Mouse (Mus musculus) midbrain, postnatal 0 days (tissue): ENCODE measurements around the gene Kcnj2. TPM values are rescaled to one million over a fixed set of nuclear protein-coding genes. Genes with fewer than 3 reads are reported as not detected.

Experiments used
- ATAC-seq: fragments of 200-750 bp; cut with Nextera tagmentation; 2 replicates; pipeline ENCODE4 v1.8.0; 2017; ENCODE audit warnings: moderate number of reproducible peaks, mild to moderate bottlenecking, moderate TSS enrichment, moderate library complexity; ENCODE audit not compliant: low FRiP score
- DNase-seq: peaks from one replicate; pipeline ENCODE4 v3.0.0-alpha.2; 2015; ENCODE audit warnings: low spot score
- H3K27ac ChIP-seq: fragments of 300-500 bp; sonication (generic); 2 replicates; pipeline ENCODE4 v1.5.1; 2014; ENCODE audit warnings: low read depth, mild to moderate bottlenecking, low read length, mixed read lengths
- H3K27me3 ChIP-seq: fragments of 300-500 bp; sonication (generic); 2 replicates; pipeline ENCODE4 v1.6.1; 2014; ENCODE audit warnings: low read length, control low read depth, mixed read lengths; ENCODE audit not compliant: insufficient read depth
- H3K36me3 ChIP-seq: fragments of 300-500 bp; sonication (generic); 2 replicates; pipeline ENCODE4 v1.6.1; 2014; ENCODE audit warnings: low read length, control low read depth, mixed read lengths; ENCODE audit not compliant: insufficient read depth
- H3K4me1 ChIP-seq: fragments of 300-500 bp; sonication (generic); 2 replicates; pipeline ENCODE4 v1.6.1; 2014; ENCODE audit warnings: mild to moderate bottlenecking, control low read depth, antibody characterized with exemption, low read length, mixed read lengths; ENCODE audit not compliant: insufficient read depth
- H3K4me2 ChIP-seq: fragments of 300-500 bp; sonication (generic); 2 replicates; pipeline ENCODE4 v1.6.1; 2014; ENCODE audit warnings: low read depth, mild to moderate bottlenecking, low read length, mixed read lengths; ENCODE audit not compliant: poor library complexity, severe bottlenecking
- H3K4me3 ChIP-seq: fragments of 300-500 bp; sonication (generic); 2 replicates; pipeline ENCODE4 v1.5.1; 2014; ENCODE audit warnings: low read depth, mild to moderate bottlenecking, low read length, moderate library complexity
- H3K9ac ChIP-seq: fragments of 300-500 bp; sonication (generic); replicated peaks from 2 replicates; pipeline ENCODE4 v1.6.1; 2014; ENCODE audit warnings: mild to moderate bottlenecking, low read length, moderate library complexity, mixed read lengths; ENCODE audit not compliant: poor library complexity, severe bottlenecking
- H3K9me3 ChIP-seq: fragments of 300-500 bp; sonication (generic); 2 replicates; pipeline ENCODE4 v1.6.1; 2016; ENCODE audit warnings: low read length, control low read depth
- CTCF ChIP-seq: IDR thresholded peaks from 2 replicates; pipeline ENCODE4 v1.5.1; 2016; ENCODE audit warnings: antibody characterized with exemption, mild to moderate bottlenecking
- WGBS: fragments of 180-500 bp; shearing (Covaris S2); extraction: QIAGEN DNeasy Blood & Tissue Kit; methylation state at CpG from one replicate; pipeline ENCODE4 v1.1.7; 2014; 5-methylcytosine and 5-hydroxymethylcytosine counted together
- polyA plus RNA-seq: library from polyadenylated mRNA; unstranded; fragments of >200 nt; fragmentation: Nextera tagmentation; extraction: Ambion mirVana; gene quantifications from 2 replicates; pipeline ENCODE4 v1.2.1, GENCODE M21; 2015
- total RNA-seq: library from RNA; depleted of rRNA; stranded (reverse); fragments of >200 nt; gene quantifications from 2 replicates; pipeline ENCODE4 v1.2.3, GENCODE M21; 2014

Kcnj2 gene
- total and polyA plus RNA-seq, 2 experiments from 2014 or later = 0.33 to 4.4 TPM

DNA sequence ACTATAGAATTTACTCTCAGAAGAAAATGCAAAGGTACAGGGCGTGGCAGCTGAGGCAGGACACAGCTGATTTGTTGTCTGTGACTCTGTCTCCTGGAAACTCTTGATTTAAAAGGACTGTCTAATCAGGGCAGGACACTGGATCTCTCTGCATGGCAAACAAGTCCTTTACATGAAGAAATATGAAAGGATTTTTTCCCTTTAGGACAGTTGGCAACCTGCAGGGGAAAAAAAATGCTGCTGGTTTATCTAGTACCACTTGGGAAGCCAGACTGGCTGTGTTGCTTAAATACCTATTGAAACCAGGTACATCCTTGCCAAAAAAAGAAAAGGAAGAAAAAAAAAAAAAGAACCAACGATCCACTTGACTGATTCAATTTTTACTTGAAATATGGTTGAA, 17.0 kb downstream of the Kcnj2 start:
- Histone ChIP-seq H3K27me3 (no peaks in the 10 kb centered on the region), H3K4me1 (no peaks in the 10 kb centered on the region), H3K36me3 (no peaks in the 10 kb centered on the region), H3K9ac (no peak overlapping the region), H3K4me3 (no peak overlapping the region), H3K9me3 (no peaks in the 10 kb centered on the region), H3K4me2 (no peak overlapping the region), H3K27ac (no peak overlapping the region)
- 84% methylated on average over 2 of the region's 2 CpGs for WGBS
- no peak for TF ChIP-seq CTCF
- DNase-seq (no peak), ATAC-seq (no peak)

GRCm38 (mm10) chr11:111086933-111087332, 21.0 kb downstream of the Kcnj2 start:
- no peaks in the 10 kb centered on the region for H3K27me3 ChIP-seq
- no peak overlapping the region for H3K4me2 ChIP-seq
- no peak overlapping the region for H3K4me3 ChIP-seq
- ATAC-seq = no peak
- no peak overlapping the region for H3K27ac ChIP-seq
- H3K9me3 ChIP-seq = no peaks in the 10 kb centered on the region
- TF ChIP-seq CTCF = no peak
- no peaks in the 10 kb centered on the region for H3K36me3 ChIP-seq
- no peaks in the 10 kb centered on the region for H3K4me1 ChIP-seq
- WGBS = 83% methylated on average over 6 of the region's 6 CpGs
- DNase-seq = no peak
- no peak overlapping the region for H3K9ac ChIP-seq

DNA sequence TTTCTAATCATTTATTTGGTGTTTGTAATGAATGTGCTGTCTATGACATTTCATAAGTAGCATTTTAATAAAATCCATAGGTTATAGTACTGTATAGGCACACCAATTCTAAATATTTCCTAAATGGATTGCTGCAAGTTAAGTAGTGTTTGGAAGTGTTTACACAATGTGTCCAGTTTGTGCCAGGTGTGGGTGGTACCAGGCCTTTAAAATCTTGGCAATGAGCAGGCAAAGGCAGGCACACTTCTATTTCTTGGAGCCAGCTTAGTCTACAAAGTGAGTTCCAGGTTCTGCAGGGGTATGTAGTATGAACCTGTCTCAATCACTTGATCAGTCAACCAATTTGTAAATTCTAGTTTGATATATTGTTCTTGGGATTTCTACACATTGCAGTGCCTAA, 22.3 kb downstream of the Kcnj2 start:
- DNase-seq (no peak), ATAC-seq (no peak)
- no peak overlapping the region for H3K27ac ChIP-seq
- no peaks in the 10 kb centered on the region for H3K36me3 ChIP-seq
- H3K9me3 ChIP-seq = no peaks in the 10 kb centered on the region
- TF ChIP-seq CTCF = no peak
- no peak overlapping the region for H3K4me3 ChIP-seq
- H3K4me1 ChIP-seq = no peaks in the 10 kb centered on the region
- H3K4me2 ChIP-seq = no peak overlapping the region
- no peak overlapping the region for H3K9ac ChIP-seq
- H3K27me3 ChIP-seq = no peaks in the 10 kb centered on the region

GRCm38 (mm10) chr11:111088812-111089211, 22.8 kb downstream of the Kcnj2 start:
- no peak for ATAC-seq
- H3K27ac ChIP-seq = no peak overlapping the region
- H3K27me3 ChIP-seq = no peaks in the 10 kb centered on the region
- H3K36me3 ChIP-seq = no peaks in the 10 kb centered on the region
- H3K9ac ChIP-seq = no peak overlapping the region
- TF ChIP-seq CTCF = no peak
- DNase-seq = no peak
- no peaks in the 10 kb centered on the region for H3K9me3 ChIP-seq
- no peak overlapping the region for H3K4me3 ChIP-seq
- H3K4me1 ChIP-seq = no peaks in the 10 kb centered on the region
- no peak overlapping the region for H3K4me2 ChIP-seq
- WGBS = 66% methylated on average over 3 of the region's 3 CpGs

DNA sequence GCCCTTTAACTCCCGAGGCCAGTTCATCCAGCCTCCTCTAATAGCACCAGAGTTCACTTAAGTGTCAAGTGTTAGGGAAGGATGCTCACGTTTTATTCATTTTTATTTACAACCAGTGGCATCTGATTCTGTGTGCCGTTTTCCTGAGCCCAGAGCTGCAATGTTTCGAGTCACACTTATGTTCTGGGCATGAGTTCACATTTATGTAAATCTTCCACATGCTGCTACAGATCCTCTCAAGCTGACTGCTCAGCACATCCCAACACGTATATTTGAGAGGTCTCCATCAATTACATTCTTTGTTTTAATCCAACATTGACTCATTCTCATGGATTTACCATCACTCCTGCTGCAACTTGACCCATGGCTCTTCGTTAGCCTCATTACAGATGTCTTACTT, 25.2 kb downstream of the Kcnj2 start:
- no peak overlapping the region for H3K4me3 ChIP-seq
- ATAC-seq (no peak), DNase-seq (no peak)
- H3K9ac ChIP-seq = no peak overlapping the region
- no peaks in the 10 kb centered on the region for H3K36me3 ChIP-seq
- H3K27me3 ChIP-seq = no peaks in the 10 kb centered on the region
- H3K4me1 ChIP-seq = no peaks in the 10 kb centered on the region
- no peaks in the 10 kb centered on the region for H3K9me3 ChIP-seq
- TF ChIP-seq CTCF = no peak
- H3K4me2 ChIP-seq = no peak overlapping the region
- no peak overlapping the region for H3K27ac ChIP-seq
- 85% methylated on average over 6 of the region's 6 CpGs for WGBS

- Histone ChIP-seq H3K9me3 (no peaks in the 10 kb centered on the region), H3K27ac (no peak overlapping the region), H3K9ac (no peak overlapping the region), H3K4me2 (no peak overlapping the region), H3K4me1 (no peaks in the 10 kb centered on the region), H3K36me3 (no peaks in the 10 kb centered on the region), H3K4me3 (no peak overlapping the region), H3K27me3 (no peaks in the 10 kb centered on the region)
- no peak for ATAC-seq
- WGBS = 87% methylated on average over 2 of the region's 2 CpGs
- no peak for TF ChIP-seq CTCF
- DNase-seq = no peak
Measured at GRCm38 (mm10) chr11:111092967-111093366, 27.0 kb downstream of the Kcnj2 start.
